Mouse (Mus musculus) neural tube, embryonic 14.5 days (tissue): Measurements from ENCODE around the gene Dusp28. TPM values are rescaled to one million over a fixed set of nuclear protein-coding genes. Genes with fewer than 3 reads are reported as not detected.

ENCODE experiments used
- ATAC-seq: fragments of 200-750 bp; cut with Nextera tagmentation; 2 replicates; pipeline ENCODE4 v1.8.0; 2017; ENCODE audit warnings: low read depth, mild to moderate bottlenecking, moderate TSS enrichment, moderate library complexity
- H3K27ac ChIP-seq: fragments of 300-500 bp; sonication (generic); 2 replicates; pipeline ENCODE4 v1.5.1; 2014; ENCODE audit warnings: low read depth, mild to moderate bottlenecking, control low read depth, low read length, moderate library complexity, mixed read lengths
- H3K27me3 ChIP-seq: fragments of 300-500 bp; sonication (generic); 2 replicates; pipeline ENCODE4 v1.6.1; 2014; ENCODE audit warnings: low read length; ENCODE audit not compliant: control insufficient read depth, insufficient read depth
- H3K36me3 ChIP-seq: fragments of 300-500 bp; sonication (generic); 2 replicates; pipeline ENCODE4 v1.6.1; 2014; ENCODE audit warnings: low read length, mixed read lengths; ENCODE audit not compliant: control insufficient read depth, insufficient read depth
- H3K4me1 ChIP-seq: fragments of 300-500 bp; sonication (generic); 2 replicates; pipeline ENCODE4 v1.6.1; 2014; ENCODE audit warnings: low read length; ENCODE audit not compliant: control insufficient read depth, insufficient read depth
- H3K4me2 ChIP-seq: fragments of 300-500 bp; sonication (generic); 2 replicates; pipeline ENCODE4 v1.6.1; 2014; ENCODE audit warnings: mild to moderate bottlenecking, low read depth, low read length, control low read depth
- H3K4me3 ChIP-seq: fragments of 300-500 bp; sonication (generic); 2 replicates; pipeline ENCODE4 v1.5.1; 2014; ENCODE audit warnings: low read depth, low read length, control low read depth, mixed read lengths
- H3K9ac ChIP-seq: fragments of 300-500 bp; sonication (generic); replicated peaks from 2 replicates; pipeline ENCODE4 v1.6.1; 2014; ENCODE audit warnings: low read depth, mild to moderate bottlenecking, control low read depth, low read length, mixed read lengths
- H3K9me3 ChIP-seq: fragments of 300-500 bp; sonication (generic); 2 replicates; pipeline ENCODE4 v1.6.1; 2016; ENCODE audit warnings: low read length; ENCODE audit not compliant: control insufficient read depth
- WGBS: fragments of 180-500 bp; shearing (Covaris S2); extraction: QIAGEN DNeasy Blood & Tissue Kit; methylation state at CpG from one replicate; pipeline ENCODE4 v1.1.7; 2014; 5-methylcytosine and 5-hydroxymethylcytosine counted together
- polyA plus RNA-seq: library from polyadenylated mRNA; unstranded; fragments of >200 nt; fragmentation: Nextera tagmentation; extraction: Ambion mirVana; gene quantifications from 2 replicates; pipeline ENCODE4 v1.2.1, GENCODE M21; 2014

Gene Dusp28
- polyA plus RNA-seq, 1 experiment from 2014 or later: 18.0 TPM

DNA sequence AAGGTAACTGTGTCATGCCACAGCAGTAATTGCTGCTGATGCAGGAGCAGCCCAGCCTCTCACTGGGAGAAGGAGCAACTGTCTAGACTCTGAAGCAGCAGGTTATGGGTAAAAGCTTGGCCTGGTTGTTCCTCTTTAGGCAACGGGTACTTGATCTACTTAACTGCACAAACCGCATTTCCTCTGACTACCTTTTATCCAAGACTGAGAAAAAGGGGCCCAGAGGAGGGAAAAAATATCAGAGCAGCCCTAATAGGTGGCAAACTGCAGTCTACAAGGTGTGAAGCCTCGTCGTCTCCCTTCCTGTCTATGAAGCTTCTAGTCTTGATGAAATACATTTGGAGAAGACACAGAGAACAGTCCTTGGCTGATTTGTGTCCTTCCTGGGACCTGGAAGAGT, 26.8 kb downstream of the Dusp28 start:
- Histone ChIP-seq H3K4me2 (peak overlapping the region; percentile 90), H3K9ac (peak overlapping the region; percentile 68), H3K9me3 (no peaks in the 10 kb centered on the region), H3K27ac (peak overlapping the region; percentile 99), H3K4me1 (peaks cover 19% of the 10 kb centered on the region), H3K27me3 (no peaks in the 10 kb centered on the region), H3K4me3 (peak overlapping the region; percentile 85), H3K36me3 (peaks cover 5% of the 10 kb centered on the region)
- 79% methylated on average over 4 of the region's 4 CpGs for WGBS
- no peak for ATAC-seq

DNA sequence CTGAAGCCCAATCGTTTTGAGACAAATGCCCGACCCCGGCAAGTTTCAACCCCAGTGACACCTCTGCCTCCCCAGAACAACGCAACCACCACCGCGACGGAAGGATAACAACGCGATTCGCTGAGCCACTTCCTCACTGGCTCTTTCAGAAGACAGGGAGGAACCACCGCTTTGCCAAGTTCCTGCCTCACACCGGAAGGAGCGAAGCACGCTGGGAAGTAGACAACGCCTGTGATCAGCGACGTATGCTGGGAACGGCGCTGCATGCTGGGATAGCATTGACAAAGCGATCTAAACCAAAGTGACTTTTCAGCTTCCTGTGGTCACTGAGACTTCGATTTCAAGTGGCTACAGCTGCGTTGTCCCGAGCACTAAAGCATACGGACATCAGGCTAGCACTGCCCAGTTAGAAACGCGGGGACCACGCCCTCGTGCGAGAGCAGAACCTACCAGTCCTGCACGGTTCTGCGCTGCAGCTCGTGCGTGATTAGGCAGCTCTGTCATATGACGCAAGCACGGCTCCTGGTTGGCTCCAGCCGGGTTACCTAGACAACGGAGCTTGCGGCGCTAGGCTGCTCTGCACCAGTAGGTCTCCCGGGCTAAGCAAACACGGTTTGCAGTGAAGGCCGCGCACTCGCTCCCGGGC, 27.5 kb downstream of the Dusp28 start, which contains the start of gene Capn10:
Gene Capn10, plus strand, starts transcription at position 195 of the 646 bp plus-strand sequence.
- under 1% methylated on average over 45 of the region's 45 CpGs for WGBS
- H3K36me3 ChIP-seq: peaks cover 10% of the 10 kb centered on the region
- H3K27ac ChIP-seq: peak within 1 kb of the TSS; percentile 99
- peak within 1 kb of the TSS; percentile 85 for H3K4me3 ChIP-seq
- ATAC-seq: peak; percentile 100
- peak within 1 kb of the TSS; percentile 90 for H3K4me2 ChIP-seq
- peaks cover 19% of the 10 kb centered on the region for H3K4me1 ChIP-seq
- no peaks in the 10 kb centered on the region for H3K9me3 ChIP-seq
- no peaks in the 10 kb centered on the region for H3K27me3 ChIP-seq
- peak within 1 kb of the TSS; percentile 82 for H3K9ac ChIP-seq

DNA sequence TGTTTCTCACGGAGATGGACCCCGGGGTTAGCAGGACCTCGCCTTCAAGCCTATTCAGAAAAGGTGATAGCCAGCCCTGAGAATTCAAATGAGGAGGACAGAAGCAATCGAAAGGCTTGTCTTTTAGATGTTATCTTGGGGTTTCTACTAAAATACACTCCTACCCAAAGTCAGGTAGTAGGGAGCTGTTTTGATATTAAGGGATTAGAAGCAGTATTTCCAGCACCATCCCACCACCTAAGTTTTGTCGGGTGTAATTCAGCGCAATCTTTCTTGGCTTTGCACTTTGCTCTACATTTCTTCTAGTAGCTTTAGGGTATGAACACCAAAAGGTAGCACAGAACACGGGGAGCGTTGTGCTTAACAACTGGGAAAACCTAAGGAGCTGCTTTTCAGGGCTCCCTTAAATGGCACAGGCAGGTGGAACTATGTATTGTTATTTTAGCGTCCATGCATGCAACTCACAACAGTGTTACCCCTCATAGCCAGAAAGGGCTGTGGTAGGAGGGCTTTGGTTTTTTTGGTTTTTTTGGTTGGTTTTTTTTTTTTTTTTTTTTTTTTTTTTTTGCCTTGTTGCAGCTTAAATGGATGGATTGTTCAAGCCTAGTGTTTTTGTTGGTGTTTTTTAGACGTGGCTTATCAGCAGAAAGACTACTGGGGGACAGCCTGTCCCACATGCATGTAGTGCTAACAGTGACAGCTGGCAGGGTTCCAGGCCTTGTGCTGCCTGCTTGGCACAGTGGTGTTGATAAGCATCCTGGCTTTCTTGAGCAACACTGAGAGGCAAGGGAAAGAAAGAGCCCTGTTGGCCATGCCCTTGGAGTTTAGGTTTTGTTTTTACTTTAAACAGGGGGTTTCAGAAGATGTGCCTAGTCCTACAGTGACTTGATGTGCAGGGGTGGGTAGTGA, 28.5 kb downstream of the Dusp28 start:
- 16% methylated on average over 10 of the region's 10 CpGs for WGBS

GRCm38 (mm10) chr1:92935977-92936376, 29.2 kb downstream of the Dusp28 start:
- 49% methylated on average over 2 of the region's 2 CpGs for WGBS
- ATAC-seq: no peak

More for the DNA sequence above, 28.5 kb downstream of the Dusp28 start:
- ATAC-seq: no peak
- H3K4me1 ChIP-seq: peaks cover 19% of the 10 kb centered on the region
- H3K27me3 ChIP-seq: no peaks in the 10 kb centered on the region
- peak overlapping the region; percentile 90 for H3K4me2 ChIP-seq
- peaks cover 20% of the 10 kb centered on the region for H3K36me3 ChIP-seq
- H3K9me3 ChIP-seq: no peaks in the 10 kb centered on the region
- peak overlapping the region; percentile 99 for H3K27ac ChIP-seq
- H3K9ac ChIP-seq: peak overlapping the region; percentile 82
- peak overlapping the region; percentile 85 for H3K4me3 ChIP-seq

DNA sequence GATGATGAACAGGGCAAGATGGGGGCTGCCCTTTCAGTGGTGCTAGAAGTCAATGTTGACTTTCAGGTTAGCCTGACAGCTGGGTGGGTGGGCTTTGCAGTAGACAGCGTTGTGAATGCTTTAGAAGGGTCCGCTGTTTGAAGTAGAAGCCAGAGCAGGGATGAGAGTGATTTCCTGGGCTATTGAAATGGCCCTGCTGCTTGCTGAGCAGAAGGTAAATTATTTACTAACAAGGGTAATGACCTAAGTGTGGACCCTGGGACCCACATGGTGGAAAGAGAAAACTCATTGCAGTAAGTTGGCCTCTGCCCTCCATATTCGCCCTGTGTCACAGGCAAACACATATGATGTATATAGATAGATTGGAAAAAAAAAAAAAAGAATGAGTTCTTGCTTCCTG, 29.7 kb downstream of the Dusp28 start:
- Histone ChIP-seq H3K4me2 (peak overlapping the region; percentile 90), H3K4me1 (peaks cover 19% of the 10 kb centered on the region), H3K9me3 (no peaks in the 10 kb centered on the region), H3K36me3 (peaks cover 25% of the 10 kb centered on the region), H3K27ac (no peak overlapping the region), H3K4me3 (no peak overlapping the region), H3K27me3 (no peaks in the 10 kb centered on the region), H3K9ac (no peak overlapping the region)
- no peak for ATAC-seq
- 43% methylated on average over 3 of the region's 3 CpGs for whole genome bisulfite sequencing

More at GRCm38 (mm10) chr1:92935977-92936376, 29.2 kb downstream of the Dusp28 start:
- Histone ChIP-seq H3K27ac (no peak overlapping the region), H3K4me3 (peak overlapping the region; percentile 85; the same call in 1 of the 2 replicates), H3K9me3 (no peaks in the 10 kb centered on the region), H3K9ac (peak overlapping the region; percentile 47; the same call in 1 of the 2 replicates), H3K27me3 (no peaks in the 10 kb centered on the region), H3K36me3 (peaks cover 23% of the 10 kb centered on the region), H3K4me2 (peak overlapping the region; percentile 90), H3K4me1 (peaks cover 19% of the 10 kb centered on the region)

DNA sequence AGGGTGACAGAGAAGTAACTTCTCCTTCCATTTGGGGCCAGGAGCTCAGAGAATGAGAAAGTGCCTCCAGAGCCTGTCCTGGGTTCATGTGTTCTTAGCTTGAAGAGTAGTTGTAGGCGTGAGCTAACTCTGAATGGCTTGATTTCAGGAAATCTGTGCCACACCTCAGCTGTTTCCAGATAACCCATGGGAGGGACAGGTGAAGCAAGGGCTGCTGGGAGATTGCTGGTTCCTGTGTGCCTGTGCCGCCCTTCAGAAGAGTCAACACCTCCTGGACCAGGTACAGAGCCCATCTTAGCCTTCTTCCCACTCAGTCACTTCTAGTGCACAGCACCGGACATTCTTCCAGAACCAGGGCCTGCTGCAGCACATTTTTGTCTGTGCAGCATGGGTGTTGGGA, 31.0 kb downstream of the Dusp28 start:
- H3K9me3 ChIP-seq: no peaks in the 10 kb centered on the region
- H3K36me3 ChIP-seq: peaks cover 35% of the 10 kb centered on the region
- peaks cover 19% of the 10 kb centered on the region for H3K4me1 ChIP-seq
- no peak for ATAC-seq
- H3K27ac ChIP-seq: no peak overlapping the region
- no peak overlapping the region for H3K4me2 ChIP-seq
- no peak overlapping the region for H3K4me3 ChIP-seq
- H3K27me3 ChIP-seq: no peaks in the 10 kb centered on the region
- no peak overlapping the region for H3K9ac ChIP-seq
- WGBS: 100% methylated on average over 3 of the region's 3 CpGs

GRCm38 (mm10) chr1:92939746-92940145, 33.0 kb downstream of the Dusp28 start:
- Histone ChIP-seq H3K27ac (no peak overlapping the region), H3K4me2 (no peak overlapping the region), H3K27me3 (no peaks in the 10 kb centered on the region), H3K4me1 (peaks cover 14% of the 10 kb centered on the region), H3K36me3 (peaks cover 41% of the 10 kb centered on the region), H3K4me3 (no peak overlapping the region), H3K9ac (no peak overlapping the region), H3K9me3 (no peaks in the 10 kb centered on the region)
- 97% methylated on average over 4 of the region's 4 CpGs for WGBS
- ATAC-seq: no peak

DNA sequence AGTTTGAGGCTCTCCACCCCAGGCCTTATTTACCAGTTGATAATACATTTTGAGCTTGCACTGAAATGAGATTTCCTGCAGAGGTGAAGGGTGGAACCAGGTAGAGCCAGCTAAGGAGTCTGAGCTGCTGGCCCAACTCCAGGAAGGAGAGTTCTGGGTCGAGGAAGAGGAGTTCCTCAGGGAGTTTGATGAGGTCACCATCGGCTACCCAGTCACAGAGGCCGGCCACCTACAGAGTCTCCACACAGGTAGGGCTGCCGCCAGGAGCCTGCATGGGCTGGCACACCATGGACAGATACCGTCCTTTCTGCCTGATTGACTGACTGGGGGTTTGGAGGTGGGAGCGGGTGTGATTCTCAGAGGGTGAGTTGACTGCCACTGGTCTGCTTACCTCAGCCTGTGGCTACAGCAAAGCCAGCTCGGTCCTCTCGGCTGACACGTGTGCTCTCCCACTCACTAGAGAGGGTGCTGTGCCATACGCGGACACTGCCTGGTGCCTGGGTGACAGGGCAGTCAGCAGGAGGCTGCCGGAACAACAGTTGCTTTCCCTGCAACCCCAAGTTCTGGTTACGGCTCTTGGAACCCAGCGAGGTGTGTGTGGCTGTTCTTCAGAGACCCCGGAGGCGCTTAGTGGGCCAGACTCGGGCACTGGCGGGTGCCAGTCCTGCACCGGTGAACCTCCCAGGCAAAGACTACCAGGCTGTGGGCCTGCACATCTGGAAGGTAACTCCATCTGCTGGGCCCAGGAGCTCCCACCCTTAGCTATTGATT, 36.6 kb downstream of the Dusp28 start:
- no peak overlapping the region for H3K4me2 ChIP-seq
- no peak overlapping the region for H3K9ac ChIP-seq
- no peaks in the 10 kb centered on the region for H3K4me1 ChIP-seq
- H3K4me3 ChIP-seq: no peak overlapping the region
- peaks cover 65% of the 10 kb centered on the region for H3K36me3 ChIP-seq
- WGBS: 96% methylated on average over 19 of the region's 19 CpGs
- H3K9me3 ChIP-seq: no peaks in the 10 kb centered on the region
- H3K27me3 ChIP-seq: no peaks in the 10 kb centered on the region
- no peak for ATAC-seq
- no peak overlapping the region for H3K27ac ChIP-seq
